9 mouse cellular contexts compared by ENCODE assay signal in the genomic region with DNA sequence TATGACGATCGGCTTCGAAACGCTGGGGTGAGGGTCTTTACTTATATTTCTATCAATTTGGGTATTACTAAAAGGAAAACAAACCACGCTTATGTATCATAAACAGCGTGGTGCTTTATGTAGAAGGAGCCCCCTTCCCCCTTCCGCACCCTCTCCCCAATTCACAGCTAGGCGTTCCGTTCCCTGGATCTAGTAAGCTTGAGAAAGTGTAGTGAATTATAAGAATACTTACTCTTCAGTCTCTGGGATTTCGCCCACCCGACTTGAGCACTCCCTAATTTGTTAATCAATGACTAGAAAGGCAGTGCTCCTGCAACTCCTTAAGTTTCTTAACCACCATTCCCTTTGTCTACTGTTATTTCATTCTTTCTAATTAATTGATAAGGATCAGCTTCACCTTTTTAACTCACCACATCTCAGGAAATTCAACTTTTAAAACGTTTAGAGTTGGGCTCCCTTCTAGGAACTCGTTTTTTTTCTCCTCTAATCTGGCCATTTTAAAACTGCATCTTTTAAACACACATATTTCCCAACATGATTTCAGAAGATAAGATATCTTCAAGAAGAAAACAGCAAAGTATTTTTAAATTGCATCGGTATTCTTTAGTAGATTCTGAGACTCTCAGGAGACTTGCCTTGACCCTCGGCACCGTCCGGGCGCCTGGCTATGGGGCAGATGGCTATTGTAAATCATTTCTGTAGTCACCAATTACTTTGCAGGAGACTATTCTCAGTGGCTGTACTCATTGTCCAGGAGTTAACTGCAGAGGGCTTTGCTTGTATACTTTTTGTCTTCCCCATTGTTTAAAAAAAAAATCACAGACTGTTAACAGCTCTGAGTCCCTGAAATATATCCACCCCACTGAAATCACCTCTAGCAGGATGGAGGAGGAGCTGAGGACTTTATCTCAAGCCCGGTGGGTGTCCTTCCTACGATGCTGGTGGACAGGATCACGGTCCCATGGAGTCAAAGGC. TPM values are rescaled to one million over a fixed set of nuclear protein-coding genes. Genes with fewer than 3 reads are reported as not detected.
DNase-seq lines count a peak whose midpoint lies in the region; ATAC-seq lines count a peak whose summit lies in the region.
"Had no signal": no experiment of that assay in that cellular context is flagged by ENCODE, and none has a peak within 500 bp of the region (broad histone marks: within the 10 kb centered on the region; RNA-seq: fewer than 3 reads in every experiment).

No protein-coding gene starts in this region.

- 0 out of 2 replicates have a peak, but pooled peaks have one; percentile 3 for ATAC-seq in kidney, embryonic 15.5 days (replicated peaks; ENCODE audit: low FRiP score)
- no peak for ATAC-seq in embryonic facial prominence, embryonic 15.5 days (ENCODE audit: insufficient number of reproducible peaks, low FRiP score, low TSS enrichment, low read depth)
- ATAC-seq in neural tube, embryonic 13.5 days (ENCODE audit: low read depth), result no peak

- WGBS in kidney, embryonic 15.5 days, result under 1% methylated on average over 21 of the region's 21 CpGs
- 3% methylated on average over 21 of the region's 21 CpGs for WGBS in embryonic facial prominence, embryonic 15.5 days
- WGBS in neural tube, embryonic 13.5 days, result under 1% methylated on average over 21 of the region's 21 CpGs

- no peaks in the 10 kb centered on the region for H3K27me3 ChIP-seq in kidney, embryonic 15.5 days
- H3K27me3 ChIP-seq in embryonic facial prominence, embryonic 15.5 days, result no peaks in the 10 kb centered on the region
- peaks cover 3% of the 10 kb centered on the region; the same call in 1 of the 2 replicates for H3K27me3 ChIP-seq in neural tube, embryonic 13.5 days
- H3K27me3 ChIP-seq: Patski had no signal

- H3K9ac ChIP-seq in kidney, embryonic 15.5 days, result peak overlapping the region; percentile 93
- H3K9ac ChIP-seq in embryonic facial prominence, embryonic 15.5 days, result peak overlapping the region; percentile 80
- peak overlapping the region; percentile 89 for H3K9ac ChIP-seq in neural tube, embryonic 13.5 days

- H3K36me3 ChIP-seq in kidney, embryonic 15.5 days, result no peaks in the 10 kb centered on the region
- no peaks in the 10 kb centered on the region for H3K36me3 ChIP-seq in embryonic facial prominence, embryonic 15.5 days
- no peaks in the 10 kb centered on the region for H3K36me3 ChIP-seq in neural tube, embryonic 13.5 days

- H3K27ac ChIP-seq in kidney, embryonic 15.5 days, result peak overlapping the region; percentile 98
- peak overlapping the region; percentile 94 for H3K27ac ChIP-seq in embryonic facial prominence, embryonic 15.5 days (replicated peaks)
- H3K27ac ChIP-seq in neural tube, embryonic 13.5 days (replicated peaks), result peak overlapping the region; percentile 92

- H3K4me3 ChIP-seq in kidney, embryonic 15.5 days (replicated peaks), result peak overlapping the region; percentile 80
- peak overlapping the region; percentile 77 for H3K4me3 ChIP-seq in embryonic facial prominence, embryonic 15.5 days (replicated peaks)
- peak overlapping the region; percentile 89 for H3K4me3 ChIP-seq in neural tube, embryonic 13.5 days

- DNase-seq in kidney, adult 9 months, result no peak
- DNase-seq in kidney, postnatal 4 days, result peak; percentile 41 to 65
- DNase-seq in urinary bladder, adult 2 months (ENCODE audit: low spot score), result no peak
- DNase-seq in left cerebral cortex, adult 9 months (ENCODE audit: low spot score in 2 of 2), result no peak
- DNase-seq in urinary bladder, postnatal 10 days (ENCODE audit: low spot score), result no peak

- H3K4me2 ChIP-seq in kidney, embryonic 15.5 days, result peak overlapping the region; percentile 83
- peak overlapping the region; percentile 94 for H3K4me2 ChIP-seq in embryonic facial prominence, embryonic 15.5 days (replicated peaks)
- H3K4me2 ChIP-seq in neural tube, embryonic 13.5 days, result peak overlapping the region; percentile 96

- peaks cover 27% of the 10 kb centered on the region for H3K4me1 ChIP-seq in kidney, embryonic 15.5 days
- H3K4me1 ChIP-seq in embryonic facial prominence, embryonic 15.5 days, result peaks cover 13% of the 10 kb centered on the region
- H3K4me1 ChIP-seq in neural tube, embryonic 13.5 days (replicated peaks), result peaks cover 28% of the 10 kb centered on the region

- no peaks in the 10 kb centered on the region for H3K9me3 ChIP-seq in kidney, embryonic 15.5 days (replicated peaks)
- H3K9me3 ChIP-seq in embryonic facial prominence, embryonic 15.5 days (replicated peaks), result no peaks in the 10 kb centered on the region
- no peaks in the 10 kb centered on the region for H3K9me3 ChIP-seq in neural tube, embryonic 13.5 days

RNA-seq across cellular contexts. Expression of gene Gpc6, which starts 2.5 kb away (rescaled TPM):
- 66.2 and 66.3 TPM in 2 replicates for polyA plus RNA-seq in kidney, embryonic 15.5 days (2015; fragmentation: Nextera tagmentation; extraction: Ambion mirVana)
- 33.7 and 42.3 TPM in 2 replicates for polyA plus RNA-seq in embryonic facial prominence, embryonic 15.5 days (2015; fragmentation: Nextera tagmentation; extraction: Ambion mirVana)
- 20.1 and 22.1 TPM in 2 replicates for polyA plus RNA-seq in neural tube, embryonic 13.5 days (2015; fragmentation: Nextera tagmentation; extraction: Ambion mirVana)
- polyA plus RNA-seq in urinary bladder, adult 2 months (2012; rRNA removed), result 14.0 and 22.9 TPM in 2 replicates

Comparison
In these comparisons a context has a peak if more than half of its experiments do, and no peak if none do; other contexts are left out.
1. DNase-seq: peak in kidney, postnatal 4 days (2 of 2); none in kidney, adult 9 months (single experiment), urinary bladder, adult 2 months (single experiment), left cerebral cortex, adult 9 months (0 of 2) and urinary bladder, postnatal 10 days (single experiment).
2. Peak in every context shown above with its lines, with median percentiles within 50 percentile points of each other: H3K27ac ChIP-seq, H3K4me2 ChIP-seq, H3K4me3 ChIP-seq and H3K9ac ChIP-seq.